Mouse (Mus musculus) left cerebral cortex, postnatal 10 days (tissue): Measurements from ENCODE around the gene Agtpbp1. TPM values are rescaled to one million over a fixed set of nuclear protein-coding genes. Genes with fewer than 3 reads are reported as not detected.

Experiments used
- DNase-seq, 2 experiments: peaks; one replicate each; pipeline ENCODE4 v3.0.0; 2021 to 2022; ENCODE audit warnings: low spot score in 2 of 2, mixed read lengths in 1 of 2; ENCODE audit errors: extremely low spot score in 1 of 2
- intact Hi-C: fragments of 180-260 bp; cut with DNase I; formaldehyde crosslinking; loops from one replicate; pipeline ENCODE4 v1.15.1; 2025
- total RNA-seq, 2 experiments: library from RNA; stranded (reverse); gene quantifications; 2 replicates each; pipeline ENCODE4 v1.2.3; 2021

Gene Agtpbp1
- total RNA-seq, 2 experiments from 2014 or later: 390 to 408 TPM

GRCm38 (mm10) chr13:59547091-59547490, 37.9 kb downstream of the Agtpbp1 start:
- intact Hi-C loops: no loop called here
- no peak for DNase-seq

- DNase-seq: no peak
- intact Hi-C loops: no loop called here
Measured at GRCm38 (mm10) chr13:59542411-59542810, 42.6 kb downstream of the Agtpbp1 start.

- intact Hi-C loops: no loop called here
- no peak for DNase-seq
Measured at GRCm38 (mm10) chr13:59540030-59540429, 45.0 kb downstream of the Agtpbp1 start.

- DNase-seq: no peak
- intact Hi-C loops: loop anchor here (10.0 kb wide), 1 partner anchor 186 kb away; no protein-coding TSS in a partner anchor
Measured at GRCm38 (mm10) chr13:59538661-59539060, 46.4 kb downstream of the Agtpbp1 start.

GRCm38 (mm10) chr13:59536631-59537030, 48.4 kb downstream of the Agtpbp1 start:
- DNase-seq: no peak
- intact Hi-C loops: loop anchor here (10.0 kb wide), 1 partner anchor 188 kb away; no protein-coding TSS in a partner anchor

GRCm38 (mm10) chr13:59535746-59536145, 49.3 kb downstream of the Agtpbp1 start:
- no peak for DNase-seq
- intact Hi-C loops: loop anchor here (10.0 kb wide), 1 partner anchor 189 kb away; no protein-coding TSS in a partner anchor

- DNase-seq: no peak
- intact Hi-C loops: loop anchor here (10.0 kb wide), 1 partner anchor 190 kb away; no protein-coding TSS in a partner anchor
Measured at GRCm38 (mm10) chr13:59534301-59534700, 50.7 kb downstream of the Agtpbp1 start.

GRCm38 (mm10) chr13:59533331-59533730, 51.7 kb downstream of the Agtpbp1 start:
- no peak for DNase-seq
- intact Hi-C loops: loop anchor here (10.0 kb wide), 1 partner anchor 191 kb away; no protein-coding TSS in a partner anchor

- no peak for DNase-seq
- intact Hi-C loops: loop anchor here (10.0 kb wide), 1 partner anchor 194 kb away; no protein-coding TSS in a partner anchor
Measured at GRCm38 (mm10) chr13:59531203-59531602, 53.8 kb downstream of the Agtpbp1 start.

GRCm38 (mm10) chr13:59530491-59530890, 54.5 kb downstream of the Agtpbp1 start:
- intact Hi-C loops: loop anchor here (10.0 kb wide), 1 partner anchor 194 kb away; no protein-coding TSS in a partner anchor
- DNase-seq: no peak

- no peak for DNase-seq
- intact Hi-C loops: no loop called here
Measured at GRCm38 (mm10) chr13:59521271-59522064, 63.6 kb downstream of the Agtpbp1 start.

GRCm38 (mm10) chr13:59520834-59521233, 64.2 kb downstream of the Agtpbp1 start:
- no peak for DNase-seq
- intact Hi-C loops: no loop called here

GRCm38 (mm10) chr13:59519479-59519878, 65.5 kb downstream of the Agtpbp1 start:
- intact Hi-C loops: no loop called here
- DNase-seq: no peak

GRCm38 (mm10) chr13:59518016-59518415, 67.0 kb downstream of the Agtpbp1 start:
- intact Hi-C loops: no loop called here
- DNase-seq: no peak

GRCm38 (mm10) chr13:59515074-59515473, 70.0 kb downstream of the Agtpbp1 start:
- DNase-seq: peak in 1 of 2 experiments; percentile 61
- intact Hi-C loops: no loop called here

- intact Hi-C loops: no loop called here
- peak in 1 of 2 experiments; percentile 45 for DNase-seq
Measured at GRCm38 (mm10) chr13:59509644-59510366, 75.2 kb downstream of the Agtpbp1 start.

- no peak for DNase-seq
- intact Hi-C loops: no loop called here
Measured at GRCm38 (mm10) chr13:59508584-59508983, 76.4 kb downstream of the Agtpbp1 start.

GRCm38 (mm10) chr13:59506450-59506849, 78.6 kb downstream of the Agtpbp1 start:
- no peak for DNase-seq
- intact Hi-C loops: no loop called here

- DNase-seq: no peak
- intact Hi-C loops: no loop called here
Measured at GRCm38 (mm10) chr13:59505867-59506266, 79.2 kb downstream of the Agtpbp1 start.

- no peak for DNase-seq
- intact Hi-C loops: no loop called here
Measured at GRCm38 (mm10) chr13:59503581-59503980, 81.4 kb downstream of the Agtpbp1 start.
